Comparison of ENCODE assay signal across 12 mouse cellular contexts in genomic region chr8:61686340-61686739, GRCm38 (mm10).
A peak's percentile ranks its signal among the peaks of the same experiment; 100 is the strongest.
DNase-seq lines count a peak whose midpoint lies in the region; ATAC-seq and TF ChIP-seq lines count a peak whose summit lies in the region.
"Had no signal": no experiment of that assay in that cellular context is flagged by ENCODE, and none has a peak within 500 bp of the region (broad histone marks: within the 10 kb centered on the region; RNA-seq: fewer than 3 reads in every experiment).

No protein-coding gene starts in this region.

- TF ChIP-seq POLR2A in thymus, adult 2 months (IDR thresholded peaks at IDR 0.05; ENCODE audit: control insufficient read depth, extremely low read depth, insufficient read depth, low read length, poor library complexity): no peak
- no peak for TF ChIP-seq POLR2A in cerebellum, adult 2 months (IDR thresholded peaks at IDR 0.05; ENCODE audit: borderline replicate concordance, insufficient read depth, low read length)

- no peak overlapping the region for H3K27ac ChIP-seq in thymus, adult 2 months (ENCODE audit: control insufficient read depth, insufficient read depth, low read length)
- H3K27ac ChIP-seq in cerebellum, adult 2 months (ENCODE audit: insufficient read depth, low read length): no peak overlapping the region
- no peak overlapping the region for H3K27ac ChIP-seq in limb, embryonic 10.5 days
- H3K27ac ChIP-seq: heart, embryonic 10.5 days had no signal

- DNase-seq in frontal cortex, postnatal 10 days (ENCODE audit: low spot score in 2 of 2): no peak
- peak; percentile 11 for DNase-seq in thymus, adult 2 months
- no peak for DNase-seq in thymus, postnatal 10 days (ENCODE audit: low spot score in 2 of 2)
- DNase-seq in kidney, adult 8-10 months: peak; percentile 27 to 65
- peak; percentile 31 for DNase-seq in thymus, postnatal 4 days
- DNase-seq in cerebellum, adult 2 months: no peak
- DNase-seq in limb, embryonic 10.5 days (ENCODE audit: low spot score): no peak
- DNase-seq: embryo, embryonic 11 days had no signal

- no peak overlapping the region for H3K4me3 ChIP-seq in thymus, adult 2 months (ENCODE audit: control insufficient read depth, insufficient read depth, low read length)
- no peak overlapping the region for H3K4me3 ChIP-seq in cerebellum, adult 2 months (replicated peaks; ENCODE audit: insufficient read depth, low read depth, low read length)
- H3K4me3 ChIP-seq in limb, embryonic 10.5 days: no peak overlapping the region
- H3K4me3 ChIP-seq: heart, embryonic 10.5 days; myocyte had no signal

- no peaks in the 10 kb centered on the region for H3K4me1 ChIP-seq in thymus, adult 2 months (replicated peaks; ENCODE audit: control insufficient read depth, insufficient read depth, low read length)
- H3K4me1 ChIP-seq in cerebellum, adult 2 months (ENCODE audit: control insufficient read depth, insufficient read depth, low read length): no peaks in the 10 kb centered on the region
- peaks cover 25% of the 10 kb centered on the region for H3K4me1 ChIP-seq in limb, embryonic 10.5 days

- ATAC-seq in frontal cortex, adult (ENCODE audit: low TSS enrichment): peak; percentile 65

- no peak for TF ChIP-seq CTCF in thymus, adult 2 months (IDR thresholded peaks at IDR 0.05; ENCODE audit: borderline replicate concordance, control insufficient read depth, extremely low read depth, insufficient read depth, low read length, poor library complexity)
- no peak for TF ChIP-seq CTCF in cerebellum, adult 2 months (IDR thresholded peaks at IDR 0.05; ENCODE audit: borderline replicate concordance, insufficient read depth, low read depth, low read length)

- no peaks in the 10 kb centered on the region for H3K36me3 ChIP-seq in thymus, adult 2 months (ENCODE audit: control insufficient read depth, insufficient read depth, low read length)
- H3K36me3 ChIP-seq in limb, embryonic 10.5 days: peaks cover 16% of the 10 kb centered on the region
- H3K36me3 ChIP-seq: G1E had no signal

- H3K9me3 ChIP-seq in limb, embryonic 10.5 days (replicated peaks): no peaks in the 10 kb centered on the region
- H3K9me3 ChIP-seq: G1E; heart, embryonic 10.5 days had no signal

- no peaks in the 10 kb centered on the region for H3K27me3 ChIP-seq in thymus, adult 2 months (ENCODE audit: control insufficient read depth, insufficient read depth, low read length)
- no peaks in the 10 kb centered on the region for H3K27me3 ChIP-seq in cerebellum, adult 2 months (ENCODE audit: control insufficient read depth, insufficient read depth, low read length)
- no peaks in the 10 kb centered on the region for H3K27me3 ChIP-seq in limb, embryonic 10.5 days (ENCODE audit: low read depth, poor library complexity, severe bottlenecking)

Comparison
In these comparisons a context has a peak if more than half of its experiments do, and no peak if none do; other contexts are left out.
1. DNase-seq: peak in thymus, adult 2 months (single experiment), kidney, adult 8-10 months (2 of 2) and thymus, postnatal 4 days (single experiment); none in frontal cortex, postnatal 10 days (0 of 2), thymus, postnatal 10 days (0 of 2), cerebellum, adult 2 months (0 of 2) and limb, embryonic 10.5 days (single experiment).